Mouse (Mus musculus): ENCODE data around the gene Flywch1.
A peak's percentile ranks its signal among the peaks of the same experiment; 100 is the strongest.

Gene Flywch1

GRCm38 (mm10) chr17:23705525-23706104 is 65.8 kb downstream of the Flywch1 start:
- no peak for DNase-seq (ENCODE audit: low read depth, low spot score)

- DNase-seq (ENCODE audit: low read depth, low spot score) = peak; percentile 64
Measured at GRCm38 (mm10) chr17:23704741-23705140, 66.7 kb downstream of the Flywch1 start.

- no peak for DNase-seq (ENCODE audit: low read depth, low spot score)
Measured at GRCm38 (mm10) chr17:23703301-23703700, 68.1 kb downstream of the Flywch1 start.
